9 mouse cellular contexts compared by ENCODE assay signal in genomic region chr5:44048568-44049363, GRCm38 (mm10). TPM values are rescaled to one million over a fixed set of nuclear protein-coding genes. Genes with fewer than 3 reads are reported as not detected.
DNase-seq lines count a peak whose midpoint lies in the region; ATAC-seq and TF ChIP-seq lines count a peak whose summit lies in the region.
"Had no signal": no experiment of that assay in that cellular context is flagged by ENCODE, and none has a peak within 500 bp of the region (broad histone marks: within the 10 kb centered on the region; RNA-seq: fewer than 3 reads in every experiment).

No protein-coding gene starts in this region.

- TF ChIP-seq EP300 in stomach, postnatal 0 days (optimal IDR thresholded peaks at IDR 0.05) = no peak

- TF ChIP-seq CTCF in lung, embryonic 14.5 days (IDR thresholded peaks at IDR 0.05; ENCODE audit: low read depth) = peak; percentile 80
- peak; percentile 85 for TF ChIP-seq CTCF in stomach, postnatal 0 days (IDR thresholded peaks at IDR 0.05; ENCODE audit: low read depth)

- H3K9me3 ChIP-seq in lung, embryonic 14.5 days (ENCODE audit: low read depth, low read length) = no peaks in the 10 kb centered on the region
- H3K9me3 ChIP-seq in limb, embryonic 13.5 days = no peaks in the 10 kb centered on the region
- H3K9me3 ChIP-seq in stomach, postnatal 0 days (ENCODE audit: control insufficient read depth, low read length) = no peaks in the 10 kb centered on the region
- H3K9me3 ChIP-seq: liver, embryonic 15.5 days had no signal

- no peaks in the 10 kb centered on the region for H3K27me3 ChIP-seq in lung, embryonic 14.5 days (ENCODE audit: insufficient read depth, low read length)
- no peaks in the 10 kb centered on the region for H3K27me3 ChIP-seq in limb, embryonic 13.5 days
- no peaks in the 10 kb centered on the region for H3K27me3 ChIP-seq in stomach, postnatal 0 days (ENCODE audit: control insufficient read depth, insufficient read depth, low read length)
- H3K27me3 ChIP-seq: liver, embryonic 15.5 days had no signal

- 32% methylated on average over 5 of the region's 5 CpGs for WGBS in lung, embryonic 14.5 days
- 43% methylated on average over 5 of the region's 5 CpGs for WGBS in limb, embryonic 13.5 days
- 34% methylated on average over 5 of the region's 5 CpGs for WGBS in stomach, postnatal 0 days

- H3K9ac ChIP-seq in lung, embryonic 14.5 days = no peak overlapping the region
- no peak overlapping the region for H3K9ac ChIP-seq in limb, embryonic 13.5 days
- no peak overlapping the region for H3K9ac ChIP-seq in stomach, postnatal 0 days (ENCODE audit: low read length)
- H3K9ac ChIP-seq: liver, embryonic 15.5 days had no signal

- H3K36me3 ChIP-seq in lung, embryonic 14.5 days (ENCODE audit: insufficient read depth) = no peaks in the 10 kb centered on the region
- peaks cover 19% of the 10 kb centered on the region for H3K36me3 ChIP-seq in limb, embryonic 13.5 days
- H3K36me3 ChIP-seq in stomach, postnatal 0 days (ENCODE audit: control insufficient read depth, insufficient read depth, low read length) = no peaks in the 10 kb centered on the region
- H3K36me3 ChIP-seq: liver, embryonic 15.5 days had no signal

- peak; percentile 53 for ATAC-seq in lung, embryonic 14.5 days (ENCODE audit: insufficient read depth)
- 0 out of 2 replicates have a peak, but pooled peaks have one; percentile 43 for ATAC-seq in limb, embryonic 13.5 days (ENCODE audit: low FRiP score, low read depth)
- 0 out of 2 replicates have a peak, but pooled peaks have one; percentile 41 for ATAC-seq in stomach, postnatal 0 days (ENCODE audit: low FRiP score, low TSS enrichment)

- 0 out of 2 replicates have a peak overlapping the region, but pooled peaks have one; percentile 66 for H3K27ac ChIP-seq in lung, embryonic 14.5 days (ENCODE audit: low read depth)
- H3K27ac ChIP-seq in limb, embryonic 13.5 days = no peak overlapping the region
- no peak overlapping the region for H3K27ac ChIP-seq in stomach, postnatal 0 days (replicated peaks)
- H3K27ac ChIP-seq: liver, embryonic 15.5 days had no signal

- H3K4me1 ChIP-seq in lung, embryonic 14.5 days (ENCODE audit: insufficient read depth) = peaks cover 7% of the 10 kb centered on the region; the same call in 1 of the 2 replicates
- H3K4me1 ChIP-seq in limb, embryonic 13.5 days = no peaks in the 10 kb centered on the region
- no peaks in the 10 kb centered on the region for H3K4me1 ChIP-seq in stomach, postnatal 0 days (replicated peaks; ENCODE audit: control insufficient read depth, insufficient read depth)

- peak; percentile 11 to 73 for DNase-seq in frontal cortex, adult 2 months (ENCODE audit: extremely low spot score in 1 of 2, low spot score in 1 of 2)
- DNase-seq in frontal cortex, postnatal 25 days (ENCODE audit: low spot score in 2 of 2) = no peak
- DNase-seq in lung, embryonic 14.5 days = peak; percentile 90
- DNase-seq in lung, postnatal 4 days = no peak
- peak; percentile 36 to 64 for DNase-seq in cerebellum, postnatal 14 days
- DNase-seq in stomach, postnatal 0 days (ENCODE audit: low spot score) = no peak
- no peak for DNase-seq in ovary, postnatal 10 days (ENCODE audit: low spot score)

- H3K4me3 ChIP-seq in lung, embryonic 14.5 days (ENCODE audit: low read depth, low read length) = no peak overlapping the region
- no peak overlapping the region for H3K4me3 ChIP-seq in limb, embryonic 13.5 days
- no peak overlapping the region for H3K4me3 ChIP-seq in stomach, postnatal 0 days (ENCODE audit: low read depth, low read length)
- H3K4me3 ChIP-seq: liver, embryonic 15.5 days had no signal

- H3K4me2 ChIP-seq in lung, embryonic 14.5 days = no peak overlapping the region
- no peak overlapping the region for H3K4me2 ChIP-seq in limb, embryonic 13.5 days (replicated peaks)
- no peak overlapping the region for H3K4me2 ChIP-seq in stomach, postnatal 0 days (replicated peaks; ENCODE audit: low read depth)
- H3K4me2 ChIP-seq: liver, embryonic 15.5 days had no signal

RNA-seq across cellular contexts. Expression of gene Prom1, which starts 53.1 kb away (rescaled TPM):
- polyA plus RNA-seq in frontal cortex, adult 2 months (2012; rRNA removed) = 15.2 and 16.7 TPM in 2 replicates
- 58.0 and 60.1 TPM in 2 replicates for polyA plus RNA-seq in lung, embryonic 14.5 days (2014; fragmentation: Nextera tagmentation; extraction: Ambion mirVana)
- 57.1 and 62.7 TPM in 2 replicates for polyA plus RNA-seq in limb, embryonic 13.5 days (2015; fragmentation: Nextera tagmentation; extraction: Ambion mirVana)
- 52.3 and 52.7 TPM in 2 replicates for polyA plus RNA-seq in stomach, postnatal 0 days (2015; fragmentation: Nextera tagmentation; extraction: Ambion mirVana)

Comparison
In these comparisons a context has a peak if more than half of its experiments do, and no peak if none do; other contexts are left out.
1. DNase-seq: peak in frontal cortex, adult 2 months (2 of 2), lung, embryonic 14.5 days (single experiment) and cerebellum, postnatal 14 days (2 of 2); none in frontal cortex, postnatal 25 days (0 of 2), lung, postnatal 4 days (0 of 2), stomach, postnatal 0 days (single experiment) and ovary, postnatal 10 days (single experiment).
2. Peak in every context shown above with its lines, with median percentiles within 50 percentile points of each other: ATAC-seq.